Mouse (Mus musculus) lung, embryonic 15.5 days (tissue): ENCODE measurements around the gene Gbx2. TPM values are rescaled to one million over a fixed set of nuclear protein-coding genes. Genes with fewer than 3 reads are reported as not detected.

Experiments used
- ATAC-seq: fragments of 200-750 bp; cut with Nextera tagmentation; 2 replicates; pipeline ENCODE4 v1.8.0; 2017; ENCODE audit warnings: moderate number of reproducible peaks, borderline replicate concordance; ENCODE audit not compliant: low FRiP score, low TSS enrichment; ENCODE audit errors: extremely low read depth
- H3K27ac ChIP-seq: fragments of 300-500 bp; sonication (generic); 2 replicates; pipeline ENCODE4 v1.5.1; 2015; ENCODE audit warnings: moderate library complexity, mild to moderate bottlenecking, inconsistent platforms
- H3K27me3 ChIP-seq: fragments of 300-500 bp; sonication (generic); 2 replicates; pipeline ENCODE4 v1.6.1; 2015; ENCODE audit warnings: inconsistent platforms
- H3K36me3 ChIP-seq: fragments of 300-500 bp; sonication (generic); 2 replicates; pipeline ENCODE4 v1.6.1; 2015; ENCODE audit warnings: inconsistent platforms
- H3K4me1 ChIP-seq: fragments of 300-500 bp; sonication (generic); 2 replicates; pipeline ENCODE4 v1.6.1; 2015; ENCODE audit warnings: inconsistent platforms
- H3K4me2 ChIP-seq: fragments of 300-500 bp; sonication (generic); 2 replicates; pipeline ENCODE4 v1.6.1; 2015; ENCODE audit warnings: inconsistent platforms, mild to moderate bottlenecking, moderate library complexity
- H3K4me3 ChIP-seq: fragments of 300-500 bp; sonication (generic); 2 replicates; pipeline ENCODE4 v1.5.1; 2015; ENCODE audit warnings: mild to moderate bottlenecking, inconsistent platforms
- H3K9ac ChIP-seq: fragments of 300-500 bp; sonication (generic); 2 replicates; pipeline ENCODE4 v1.6.1; 2015; ENCODE audit warnings: inconsistent platforms
- H3K9me3 ChIP-seq: fragments of 300-500 bp; sonication (generic); 2 replicates; pipeline ENCODE4 v1.6.1; 2016; ENCODE audit warnings: inconsistent platforms
- WGBS: fragments of 180-500 bp; shearing (Covaris S2); methylation state at CpG from one replicate; pipeline ENCODE4 v1.1.7; 2015; 5-methylcytosine and 5-hydroxymethylcytosine counted together
- polyA plus RNA-seq: library from polyadenylated mRNA; unstranded; fragments of >200 nt; fragmentation: Nextera tagmentation; extraction: Ambion mirVana; gene quantifications from 2 replicates; pipeline ENCODE4 v1.2.1, GENCODE M21; 2015

Gbx2 gene
- polyA plus RNA-seq: 0.16 TPM in 1 of 2 replicates, not detected in the other

DNA sequence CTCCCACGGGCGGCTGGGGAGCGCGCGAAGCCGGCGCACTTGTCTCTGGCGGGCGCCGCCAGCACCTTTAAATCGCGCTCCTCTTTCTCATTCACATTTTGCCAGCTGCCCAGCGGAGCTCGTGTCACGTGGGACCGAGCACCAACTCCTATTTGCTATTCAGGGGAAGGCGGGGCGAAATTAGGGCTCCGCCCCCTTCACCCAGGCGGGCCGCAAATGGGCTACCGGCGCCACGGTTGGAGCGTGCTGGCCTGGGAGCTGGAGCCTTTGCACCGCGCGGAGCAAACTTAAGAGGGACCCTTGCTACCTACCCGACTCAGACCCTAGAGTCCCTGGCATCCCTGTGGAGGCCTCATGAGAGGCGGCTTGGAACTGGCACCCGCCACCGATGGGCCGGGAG is at the start of gene Gbx2:
Gene Gbx2, minus strand, starts transcription at position 60 of the 400 bp plus-strand sequence.
- under 1% methylated on average over 33 of the region's 33 CpGs for WGBS
- H3K36me3 ChIP-seq: no peaks in the 10 kb centered on the region
- no peak within 1 kb of the TSS for H3K27ac ChIP-seq
- H3K9me3 ChIP-seq: no peaks in the 10 kb centered on the region
- peak within 1 kb of the TSS; percentile 83 for H3K4me2 ChIP-seq
- H3K4me1 ChIP-seq: peaks cover 26% of the 10 kb centered on the region
- peaks cover 100% of the 10 kb centered on the region for H3K27me3 ChIP-seq
- no peak within 1 kb of the TSS for H3K9ac ChIP-seq
- H3K4me3 ChIP-seq: peak within 1 kb of the TSS; percentile 46
- peak; percentile 70; the same call in 1 of the 2 replicates for ATAC-seq

DNA sequence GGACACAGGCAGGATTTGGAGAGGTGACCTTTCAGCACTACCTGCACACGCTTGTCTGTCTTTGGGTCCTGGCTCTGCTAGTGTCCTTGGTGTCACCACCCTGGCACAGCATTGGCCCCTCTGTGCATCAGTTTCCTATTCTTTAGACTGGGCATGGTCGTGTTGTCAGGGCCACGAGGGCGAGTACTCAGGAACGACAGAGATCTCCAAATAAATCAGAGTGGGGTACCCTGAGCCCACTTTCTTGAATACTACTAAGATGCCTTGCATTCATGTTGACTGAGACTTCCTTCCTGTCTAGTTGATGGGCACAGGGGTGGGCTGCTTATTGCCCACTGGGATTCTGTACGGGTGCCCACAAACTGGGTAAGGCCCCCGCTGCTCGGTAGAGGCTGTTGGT is 46.3 kb upstream of the Gbx2 start:
- Histone ChIP-seq H3K9me3 (no peaks in the 10 kb centered on the region), H3K36me3 (no peaks in the 10 kb centered on the region), H3K4me2 (no peak overlapping the region), H3K4me3 (no peak overlapping the region), H3K27ac (no peak overlapping the region), H3K9ac (no peak overlapping the region), H3K4me1 (0 out of 2 replicates have a peak, but pooled peaks cover 1% of the 10 kb centered on the region), H3K27me3 (peaks cover 6% of the 10 kb centered on the region)
- ATAC-seq: no peak
- 85% methylated on average over 8 of the region's 8 CpGs for WGBS

DNA sequence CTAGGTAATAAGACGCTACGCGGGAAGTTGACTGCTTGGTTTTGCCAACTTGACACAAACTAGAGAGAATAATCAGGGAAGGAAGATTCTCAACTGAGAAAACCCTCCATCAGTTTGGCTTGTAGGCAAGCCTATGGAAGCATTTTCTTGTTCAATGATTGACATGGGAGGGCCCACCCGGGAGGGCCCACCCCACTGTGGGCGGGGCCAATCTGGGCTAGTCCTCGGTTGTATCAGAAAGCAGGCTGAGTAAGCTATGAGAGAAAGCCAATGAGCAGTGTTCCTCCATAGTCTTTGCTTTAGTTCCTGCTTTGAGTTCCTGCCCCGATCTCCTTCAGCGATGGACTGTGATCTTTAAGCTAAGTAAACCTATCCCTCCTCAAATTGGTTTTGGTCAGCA is 45.4 kb upstream of the Gbx2 start:
- Histone ChIP-seq H3K9me3 (no peaks in the 10 kb centered on the region), H3K4me2 (no peak overlapping the region), H3K36me3 (no peaks in the 10 kb centered on the region), H3K9ac (no peak overlapping the region), H3K27ac (no peak overlapping the region), H3K4me1 (0 out of 2 replicates have a peak, but pooled peaks cover 5% of the 10 kb centered on the region), H3K27me3 (peaks cover 14% of the 10 kb centered on the region), H3K4me3 (no peak overlapping the region)
- 75% methylated on average over 8 of the region's 8 CpGs for WGBS
- ATAC-seq: no peak

DNA sequence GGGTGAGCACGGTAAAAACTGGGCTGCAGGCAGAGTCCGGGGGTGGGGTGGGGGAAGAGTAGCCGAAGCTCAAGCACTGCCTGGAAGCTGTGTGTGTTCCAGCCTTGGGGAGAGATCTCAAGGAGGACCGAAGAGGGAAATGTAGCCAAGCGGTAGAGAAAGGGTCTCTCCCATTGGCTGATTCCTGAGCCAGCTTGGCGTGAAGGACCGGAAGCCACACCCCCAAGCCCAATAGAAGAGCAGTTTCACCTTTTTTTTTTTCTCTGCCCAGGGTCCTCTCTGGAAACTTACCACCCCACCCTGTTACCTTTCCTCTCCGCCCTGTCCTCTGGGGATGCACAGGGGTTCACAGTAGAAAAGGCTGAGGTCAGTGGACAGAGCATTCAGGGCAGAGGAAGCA is 43.6 kb upstream of the Gbx2 start:
- Histone ChIP-seq H3K4me3 (no peak overlapping the region), H3K27me3 (peaks cover 33% of the 10 kb centered on the region), H3K4me2 (no peak overlapping the region)

DNA sequence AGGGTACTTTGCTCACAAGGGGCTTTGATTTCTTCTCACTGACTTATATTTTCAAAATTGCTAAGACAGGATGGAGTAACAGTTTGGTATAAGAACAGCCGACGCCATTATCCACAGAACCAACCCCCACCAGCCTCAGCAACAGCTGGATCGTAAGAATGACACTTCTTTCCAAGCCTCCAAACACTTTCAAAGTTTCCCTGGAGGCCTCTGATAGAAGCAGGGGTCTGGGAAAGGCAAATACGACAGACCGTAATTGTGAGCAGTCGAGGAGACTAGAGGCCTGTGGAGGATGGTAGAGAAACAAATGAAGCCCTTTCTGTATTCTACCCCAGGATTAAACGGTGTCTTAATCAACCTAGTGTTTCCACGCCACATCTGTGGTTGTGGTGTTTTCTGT is 40.9 kb upstream of the Gbx2 start:
- peak overlapping the region; percentile 27; the same call in 1 of the 2 replicates for H3K27ac ChIP-seq
- WGBS: 22% methylated on average over 8 of the region's 8 CpGs
- no peak overlapping the region for H3K9ac ChIP-seq
- H3K9me3 ChIP-seq: no peaks in the 10 kb centered on the region
- ATAC-seq: peak; percentile 55; the same call in 1 of the 2 replicates
- no peak overlapping the region for H3K4me2 ChIP-seq
- H3K4me1 ChIP-seq: peaks cover 23% of the 10 kb centered on the region
- H3K4me3 ChIP-seq: no peak overlapping the region
- no peaks in the 10 kb centered on the region for H3K36me3 ChIP-seq
- peaks cover 54% of the 10 kb centered on the region for H3K27me3 ChIP-seq

More for the DNA sequence above, 43.6 kb upstream of the Gbx2 start:
- Histone ChIP-seq H3K27ac (no peak overlapping the region), H3K36me3 (no peaks in the 10 kb centered on the region), H3K4me1 (peaks cover 13% of the 10 kb centered on the region; the same call in 1 of the 2 replicates), H3K9me3 (no peaks in the 10 kb centered on the region), H3K9ac (no peak overlapping the region)
- no peak for ATAC-seq
- 75% methylated on average over 8 of the region's 8 CpGs for WGBS

DNA sequence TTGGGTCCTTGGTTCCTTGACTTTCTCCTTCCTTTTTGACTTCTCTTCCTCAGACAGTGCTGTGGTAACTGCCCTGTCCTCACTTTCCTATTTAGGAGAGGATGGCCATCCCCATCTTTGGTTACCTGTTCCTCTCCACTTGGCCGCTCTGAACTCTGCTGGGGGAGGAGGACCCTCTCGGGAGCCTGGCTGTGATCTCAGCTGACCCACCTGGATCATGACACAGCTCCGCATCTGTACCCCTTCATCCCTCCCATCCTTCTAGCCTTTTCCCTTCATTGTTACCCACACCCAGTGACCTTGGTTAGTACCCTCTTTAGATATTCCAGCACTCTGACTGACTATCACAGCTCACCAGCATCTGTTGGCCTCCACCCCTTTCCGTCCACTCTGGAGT is 38.7 kb upstream of the Gbx2 start:
- no peak overlapping the region for H3K9ac ChIP-seq
- H3K27ac ChIP-seq: no peak overlapping the region
- H3K36me3 ChIP-seq: no peaks in the 10 kb centered on the region
- no peaks in the 10 kb centered on the region for H3K9me3 ChIP-seq
- no peak for ATAC-seq
- 79% methylated on average over 4 of the region's 4 CpGs for WGBS
- H3K27me3 ChIP-seq: peaks cover 63% of the 10 kb centered on the region
- no peak overlapping the region for H3K4me3 ChIP-seq
- no peak overlapping the region for H3K4me2 ChIP-seq
- H3K4me1 ChIP-seq: peaks cover 23% of the 10 kb centered on the region

DNA sequence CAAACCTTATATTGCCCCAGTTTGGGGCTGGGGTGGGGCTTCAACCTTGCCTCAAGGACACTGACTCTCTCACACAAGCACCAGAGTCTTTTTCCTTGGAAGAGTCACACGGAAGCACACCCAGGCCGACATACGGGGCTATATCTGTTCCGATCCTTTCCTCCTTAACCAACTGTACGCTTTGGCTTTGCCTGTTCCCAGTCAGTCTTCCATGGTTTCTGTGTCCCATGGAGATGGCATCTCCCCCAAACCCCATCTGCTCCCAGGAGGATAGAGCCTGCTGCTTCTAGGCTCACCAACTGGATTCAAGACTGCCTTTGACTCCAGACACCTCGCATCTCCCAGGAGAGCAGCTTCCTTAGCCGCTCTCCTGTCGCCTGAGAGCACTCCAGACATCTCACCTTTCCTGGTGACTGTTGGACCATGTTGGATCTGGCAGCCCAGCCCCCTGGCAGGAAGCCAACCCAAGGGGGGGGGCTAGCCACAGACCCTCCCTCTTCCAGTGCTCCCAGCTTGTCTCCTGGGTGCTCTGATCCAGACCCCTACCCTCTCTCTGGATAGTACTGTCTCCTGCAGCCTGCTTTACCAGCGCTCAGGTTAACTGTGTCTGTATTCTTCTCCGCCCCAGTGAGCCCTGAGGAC is 38.2 kb upstream of the Gbx2 start:
- Histone ChIP-seq H3K27ac (no peak overlapping the region), H3K9ac (no peak overlapping the region), H3K4me2 (peak overlapping the region; percentile 97), H3K9me3 (no peaks in the 10 kb centered on the region), H3K4me1 (peaks cover 23% of the 10 kb centered on the region), H3K36me3 (no peaks in the 10 kb centered on the region), H3K4me3 (no peak overlapping the region), H3K27me3 (peaks cover 68% of the 10 kb centered on the region)
- WGBS: 49% methylated on average over 10 of the region's 10 CpGs
- no peak for ATAC-seq

DNA sequence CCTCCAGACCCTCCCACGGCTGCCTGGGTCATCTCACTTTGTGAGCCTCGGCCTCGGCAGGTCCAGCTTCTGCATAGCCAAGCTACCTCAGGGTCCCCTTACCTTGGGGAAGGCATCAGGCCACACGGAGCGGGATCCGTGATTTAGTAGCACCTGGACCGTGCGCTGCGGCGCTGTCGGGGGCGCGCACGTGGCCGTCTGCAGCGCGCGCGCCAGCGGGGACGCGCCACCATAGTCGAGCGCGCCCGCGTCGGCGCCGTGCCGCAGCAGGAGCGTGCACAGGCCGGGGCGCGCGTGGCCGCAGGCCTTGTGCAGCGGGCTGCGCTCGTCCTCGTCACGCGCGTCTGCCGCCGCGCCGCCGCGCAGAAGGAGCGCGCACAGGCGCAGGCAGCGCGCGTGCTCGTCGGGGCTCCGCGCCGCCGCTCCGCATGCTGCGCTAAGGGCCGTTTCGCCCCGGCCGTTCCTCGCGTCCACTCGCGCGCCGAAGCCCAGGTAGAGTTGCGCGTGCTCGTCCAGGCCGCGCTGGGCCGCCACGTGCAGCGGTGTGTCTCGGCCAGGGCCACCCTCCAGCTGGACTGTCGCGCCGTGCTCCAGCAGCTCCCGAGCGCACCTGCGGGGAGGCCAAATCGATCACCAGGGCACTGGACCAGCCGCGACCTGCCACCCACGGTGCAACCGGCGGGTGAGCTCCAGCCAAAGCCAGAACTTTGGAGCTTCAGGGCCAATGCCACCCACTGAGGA is 37.3 kb upstream of the Gbx2 start:
- WGBS: under 1% methylated on average over 71 of the region's 95 CpGs
- H3K9me3 ChIP-seq: no peaks in the 10 kb centered on the region
- H3K27me3 ChIP-seq: peaks cover 77% of the 10 kb centered on the region
- H3K4me1 ChIP-seq: peaks cover 23% of the 10 kb centered on the region
- no peak for ATAC-seq
- H3K4me2 ChIP-seq: peak overlapping the region; percentile 97
- H3K9ac ChIP-seq: peak overlapping the region; percentile 16; the same call in 1 of the 2 replicates
- H3K27ac ChIP-seq: no peak overlapping the region
- no peaks in the 10 kb centered on the region for H3K36me3 ChIP-seq
- peak overlapping the region; percentile 52 for H3K4me3 ChIP-seq

DNA sequence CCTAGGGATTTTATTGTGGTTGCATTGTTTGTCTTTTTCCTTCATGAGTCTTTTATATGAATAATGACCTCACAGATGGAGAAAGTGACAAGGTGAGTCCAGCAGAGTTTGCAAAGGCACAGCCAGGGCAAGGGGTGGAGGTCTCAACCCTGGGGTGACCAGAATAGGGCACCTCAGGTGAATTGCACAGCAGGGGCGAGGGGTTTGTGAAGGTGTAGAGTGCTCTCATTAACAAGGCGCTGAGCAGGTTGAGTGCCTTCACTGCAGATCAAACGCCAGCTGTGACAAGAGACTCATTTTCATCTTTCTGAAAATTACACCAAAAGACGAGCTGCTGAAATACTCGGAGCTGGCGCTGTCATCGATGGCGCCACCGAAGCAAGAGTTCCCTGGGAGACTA is 36.6 kb upstream of the Gbx2 start:
- Histone ChIP-seq H3K4me3 (peak overlapping the region; percentile 52; the same call in 1 of the 2 replicates), H3K36me3 (no peaks in the 10 kb centered on the region), H3K9me3 (no peaks in the 10 kb centered on the region), H3K27ac (no peak overlapping the region), H3K4me2 (peak overlapping the region; percentile 97), H3K27me3 (peaks cover 79% of the 10 kb centered on the region), H3K4me1 (peaks cover 23% of the 10 kb centered on the region), H3K9ac (no peak overlapping the region)
- WGBS: 13% methylated on average over 9 of the region's 9 CpGs
- no peak for ATAC-seq

DNA sequence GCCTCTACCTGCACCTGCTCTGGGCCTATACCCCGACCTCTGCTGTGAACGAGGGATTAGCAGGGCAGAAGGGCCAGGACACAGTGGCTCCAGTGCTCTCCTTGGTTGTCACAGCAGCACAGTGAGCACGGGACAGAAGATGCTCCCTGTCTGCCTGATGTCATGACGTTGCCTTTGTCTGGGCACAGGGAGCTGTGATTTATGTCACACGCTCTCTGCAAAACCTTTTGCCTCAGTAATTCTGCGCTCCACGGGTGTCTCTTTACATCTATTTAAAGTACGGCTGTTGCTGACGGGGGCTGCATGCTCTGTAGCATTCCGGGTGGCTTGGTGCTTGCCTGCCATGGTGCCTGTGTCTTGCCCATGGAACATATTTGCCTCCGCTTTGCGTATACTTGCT is 33.4 kb upstream of the Gbx2 start:
- peaks cover 71% of the 10 kb centered on the region for H3K27me3 ChIP-seq

DNA sequence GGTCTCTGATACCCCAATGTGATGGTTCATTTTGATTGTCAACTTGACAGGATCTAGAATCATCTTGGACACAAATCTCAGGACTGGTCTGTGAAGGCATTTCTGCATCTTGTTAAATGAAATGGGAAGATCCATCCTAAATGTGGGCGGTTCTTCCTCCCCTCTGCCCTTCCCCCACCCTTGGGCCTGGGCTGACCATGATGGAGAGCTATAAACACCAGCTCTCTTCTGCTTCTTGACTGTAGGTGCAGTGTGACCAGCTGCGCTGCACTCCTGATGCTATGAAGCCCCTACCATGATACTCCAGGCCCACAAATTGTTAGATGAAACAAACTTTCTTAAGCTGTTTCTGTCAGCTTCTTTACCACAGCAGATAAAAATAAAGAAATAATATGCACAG is 32.3 kb upstream of the Gbx2 start:
- Histone ChIP-seq H3K36me3 (no peaks in the 10 kb centered on the region), H3K27ac (no peak overlapping the region), H3K9me3 (no peaks in the 10 kb centered on the region), H3K9ac (no peak overlapping the region), H3K4me1 (peaks cover 8% of the 10 kb centered on the region; the same call in 1 of the 2 replicates), H3K4me3 (no peak overlapping the region), H3K4me2 (no peak overlapping the region), H3K27me3 (peaks cover 61% of the 10 kb centered on the region)
- ATAC-seq: no peak
- 83% methylated on average over 2 of the region's 2 CpGs for WGBS

More for the DNA sequence above, 33.4 kb upstream of the Gbx2 start:
- Histone ChIP-seq H3K9ac (no peak overlapping the region), H3K4me3 (no peak overlapping the region), H3K36me3 (no peaks in the 10 kb centered on the region), H3K27ac (no peak overlapping the region), H3K9me3 (no peaks in the 10 kb centered on the region), H3K4me1 (peaks cover 13% of the 10 kb centered on the region; the same call in 1 of the 2 replicates), H3K4me2 (no peak overlapping the region)
- ATAC-seq: no peak
- 65% methylated on average over 12 of the region's 12 CpGs for WGBS

DNA sequence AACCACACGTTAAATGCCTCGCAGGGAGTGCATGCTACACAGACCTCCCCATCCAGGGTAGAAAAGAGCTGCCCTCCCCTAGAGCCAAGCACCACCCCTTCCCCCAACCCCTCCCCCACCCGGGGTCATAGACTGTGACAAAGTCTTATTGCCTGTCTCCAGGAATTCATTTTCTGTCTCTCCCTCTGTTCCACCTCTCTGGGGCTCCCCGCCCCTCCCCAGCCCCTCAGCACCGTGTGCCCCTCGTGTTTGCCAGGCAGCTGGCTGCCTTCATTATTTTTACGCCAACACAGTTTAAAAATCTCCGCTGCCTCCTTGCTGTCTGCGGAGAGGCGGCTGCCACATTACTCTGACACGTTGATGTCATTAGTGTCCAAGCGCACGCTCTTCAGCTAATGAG is 31.1 kb upstream of the Gbx2 start:
- Histone ChIP-seq H3K27ac (no peak overlapping the region), H3K9ac (no peak overlapping the region), H3K4me1 (0 out of 2 replicates have a peak, but pooled peaks cover 3% of the 10 kb centered on the region), H3K4me3 (no peak overlapping the region), H3K4me2 (peak overlapping the region; percentile 8; the same call in 1 of the 2 replicates), H3K36me3 (no peaks in the 10 kb centered on the region), H3K9me3 (no peaks in the 10 kb centered on the region), H3K27me3 (peaks cover 49% of the 10 kb centered on the region)
- ATAC-seq: no peak
- WGBS: 18% methylated on average over 13 of the region's 13 CpGs
